Mouse (Mus musculus) lung, adult 2 months (tissue): Measurements from ENCODE around the gene 1700028K03Rik.

Source experiments
- CTCF ChIP-seq: fragments of 200-500 bp; IDR thresholded peaks from 2 replicates; pipeline ENCODE4 v1.5.1; 2011; ENCODE audit warnings: mild to moderate bottlenecking, low read length, control low read depth; ENCODE audit not compliant: insufficient read depth
- POLR2A ChIP-seq: fragments of 200-500 bp; IDR thresholded peaks from 2 replicates; pipeline ENCODE4 v1.6.1; 2011; ENCODE audit warnings: low read depth, mild to moderate bottlenecking, control low read depth, low read length, borderline replicate concordance; ENCODE audit errors: extremely low read depth

GRCm38 (mm10) chr5:107534581-107534980 is at the start of gene 1700028K03Rik:
- TF ChIP-seq CTCF (no peak), POLR2A (no peak)
